Mouse (Mus musculus) cerebellum, adult 9-11 months (tissue): ENCODE results near the gene Hdac7.
"Not testable (repeated sequence)": the region's sequence is repeated elsewhere in the genome, so short reads cannot be mapped to it uniquely, and the experiment has no call there.

Experiments
- DNase-seq: peaks from one replicate; pipeline ENCODE4 v3.0.0; 2022

The Hdac7 gene

GRCm38 (mm10) chr15:97844037-97845034, at the start of gene Hdac7:
Gene Hdac7 (minus strand): TSS chr15:97844502.
- no peak for DNase-seq

GRCm38 (mm10) chr15:97892506-97892905, 48.2 kb upstream of the Hdac7 start:
- no peak for DNase-seq

- no peak for DNase-seq
Measured at GRCm38 (mm10) chr15:97890450-97890849, 46.1 kb upstream of the Hdac7 start.

GRCm38 (mm10) chr15:97890017-97890416, 45.7 kb upstream of the Hdac7 start:
- DNase-seq = no peak

- DNase-seq = no peak
Measured at GRCm38 (mm10) chr15:97887541-97888016, 43.3 kb upstream of the Hdac7 start.

- no peak for DNase-seq
Measured at GRCm38 (mm10) chr15:97881423-97881822, 37.1 kb upstream of the Hdac7 start.

- no peak for DNase-seq
Measured at GRCm38 (mm10) chr15:97880441-97880840, 36.1 kb upstream of the Hdac7 start.

GRCm38 (mm10) chr15:97878696-97879328, 34.5 kb upstream of the Hdac7 start:
- no peak for DNase-seq

GRCm38 (mm10) chr15:97875784-97876183, 31.5 kb upstream of the Hdac7 start:
- DNase-seq = no peak

- no peak for DNase-seq
Measured at GRCm38 (mm10) chr15:97873717-97874116, 29.4 kb upstream of the Hdac7 start.

- no peak for DNase-seq
Measured at GRCm38 (mm10) chr15:97872161-97872560, 27.9 kb upstream of the Hdac7 start.

- DNase-seq = no peak
Measured at GRCm38 (mm10) chr15:97871055-97872030, 27.0 kb upstream of the Hdac7 start.

GRCm38 (mm10) chr15:97870116-97870515, 25.8 kb upstream of the Hdac7 start:
- not testable (repeated sequence) for DNase-seq

GRCm38 (mm10) chr15:97868985-97869384, 24.7 kb upstream of the Hdac7 start:
- no peak for DNase-seq

- no peak for DNase-seq
Measured at GRCm38 (mm10) chr15:97865988-97866387, 21.7 kb upstream of the Hdac7 start.

GRCm38 (mm10) chr15:97865175-97865574, 20.9 kb upstream of the Hdac7 start:
- DNase-seq = no peak

GRCm38 (mm10) chr15:97864361-97865045, 20.2 kb upstream of the Hdac7 start:
- no peak for DNase-seq

- no peak for DNase-seq
Measured at GRCm38 (mm10) chr15:97863494-97863881, 19.2 kb upstream of the Hdac7 start.

- DNase-seq = no peak
Measured at GRCm38 (mm10) chr15:97862881-97863493, 18.7 kb upstream of the Hdac7 start.

- DNase-seq = no peak
Measured at GRCm38 (mm10) chr15:97860353-97860752, 16.1 kb upstream of the Hdac7 start.

- DNase-seq = no peak
Measured at GRCm38 (mm10) chr15:97858431-97858830, 14.1 kb upstream of the Hdac7 start.

GRCm38 (mm10) chr15:97854551-97854950, 10.2 kb upstream of the Hdac7 start:
- no peak for DNase-seq
